Mouse (Mus musculus) bone marrow macrophage, adult 2 months (primary cell): ENCODE measurements around the gene Bmpr1b.

Experiments used
- CTCF ChIP-seq: IDR thresholded peaks from 2 replicates; pipeline ENCODE4 v1.5.1; 2012; ENCODE audit warnings: low read depth, mild to moderate bottlenecking, low read length, moderate library complexity
- POLR2A ChIP-seq: IDR thresholded peaks from 2 replicates; pipeline ENCODE4 v1.6.1; 2012; ENCODE audit warnings: mild to moderate bottlenecking, low read depth, low read length, borderline replicate concordance

GRCm38 (mm10) chr3:142066792-142067346, 102.4 kb downstream of the Bmpr1b start:
- TF ChIP-seq POLR2A (no peak), CTCF (no peak)
